Mouse (Mus musculus) brain, embryonic 14.5 days (tissue): ENCODE results near the gene Gp9. TPM values are rescaled to one million over a fixed set of nuclear protein-coding genes. Genes with fewer than 3 reads are reported as not detected.

Source experiments
- DNase-seq: peaks from one replicate; pipeline ENCODE4 v3.0.0-alpha.2; 2011; ENCODE audit warnings: low read depth
- CTCF ChIP-seq: fragments of 200-500 bp; IDR thresholded peaks from 2 replicates; pipeline ENCODE4 v1.5.1; 2012; ENCODE audit warnings: inconsistent platforms, mild to moderate bottlenecking, moderate library complexity, borderline replicate concordance; ENCODE audit not compliant: insufficient read depth, insufficient read length; ENCODE audit errors: extremely low read depth
- POLR2A ChIP-seq: fragments of 200-500 bp; IDR thresholded peaks from 2 replicates; pipeline ENCODE4 v1.6.1; 2012; ENCODE audit warnings: mild to moderate bottlenecking, inconsistent platforms, borderline replicate concordance; ENCODE audit not compliant: poor library complexity, insufficient read depth, insufficient read length, severe bottlenecking; ENCODE audit errors: extremely low read depth
- polyA plus RNA-seq: library from polyadenylated mRNA; depleted of rRNA; stranded (reverse); fragments of >200 nt; gene quantifications from 2 replicates; pipeline ENCODE4 v1.2.3, GENCODE M21; 2012

The Gp9 gene
- polyA plus RNA-seq, 1 experiment: 1.3 TPM

GRCm38 (mm10) chr6:87790779-87791480 is 13.1 kb downstream of the Gp9 start:
- TF ChIP-seq CTCF: no peak
- no peak for DNase-seq

GRCm38 (mm10) chr6:87791826-87792225 is 14.0 kb downstream of the Gp9 start:
- TF ChIP-seq CTCF (no peak), POLR2A (no peak)

GRCm38 (mm10) chr6:87793821-87794510 is 16.1 kb downstream of the Gp9 start:
- DNase-seq: no peak
- TF ChIP-seq CTCF: no peak

More at GRCm38 (mm10) chr6:87791826-87792225, 14.0 kb downstream of the Gp9 start:
- no peak for DNase-seq

GRCm38 (mm10) chr6:87795385-87796150 is 17.7 kb downstream of the Gp9 start:
- no peak for DNase-seq
- TF ChIP-seq CTCF (no peak), POLR2A (no peak)

GRCm38 (mm10) chr6:87796251-87796880 is 18.5 kb downstream of the Gp9 start:
- no peak for DNase-seq
- TF ChIP-seq POLR2A (no peak), CTCF (no peak)

- no peak for DNase-seq
- no peak for TF ChIP-seq POLR2A
- TF ChIP-seq CTCF: no peak
These were observed 19.4 kb downstream of the Gp9 start for GRCm38 (mm10) chr6:87797321-87797720.

- TF ChIP-seq CTCF (no peak), POLR2A (no peak)
These were observed 21.7 kb downstream of the Gp9 start for GRCm38 (mm10) chr6:87799576-87799975.

GRCm38 (mm10) chr6:87802462-87802861 is 24.6 kb downstream of the Gp9 start:
- TF ChIP-seq CTCF (no peak), POLR2A (no peak)
- no peak for DNase-seq

More at GRCm38 (mm10) chr6:87799576-87799975, 21.7 kb downstream of the Gp9 start:
- DNase-seq: no peak

GRCm38 (mm10) chr6:87804036-87804435 is 26.2 kb downstream of the Gp9 start:
- no peak for DNase-seq
- no peak for TF ChIP-seq POLR2A
- TF ChIP-seq CTCF: no peak

GRCm38 (mm10) chr6:87804886-87805285 is 27.0 kb downstream of the Gp9 start:
- no peak for DNase-seq
- TF ChIP-seq POLR2A (no peak), CTCF (no peak)

- no peak for DNase-seq
These were observed 27.6 kb downstream of the Gp9 start for GRCm38 (mm10) chr6:87805448-87805847.

More at GRCm38 (mm10) chr6:87805448-87805847, 27.6 kb downstream of the Gp9 start:
- TF ChIP-seq POLR2A (no peak), CTCF (no peak)
